Mouse (Mus musculus): ENCODE data around the gene Tcp10b. TPM values are rescaled to one million over a fixed set of nuclear protein-coding genes. Genes with fewer than 3 reads are reported as not detected.
"Not testable (repeated sequence)": the region's sequence is repeated elsewhere in the genome, so short reads cannot be mapped to it uniquely, and the experiment has no call there.

The Tcp10b gene
- polyA plus RNA-seq (2015; fragmentation: Nextera tagmentation; extraction: Ambion mirVana): not detected in 2 replicates

DNA sequence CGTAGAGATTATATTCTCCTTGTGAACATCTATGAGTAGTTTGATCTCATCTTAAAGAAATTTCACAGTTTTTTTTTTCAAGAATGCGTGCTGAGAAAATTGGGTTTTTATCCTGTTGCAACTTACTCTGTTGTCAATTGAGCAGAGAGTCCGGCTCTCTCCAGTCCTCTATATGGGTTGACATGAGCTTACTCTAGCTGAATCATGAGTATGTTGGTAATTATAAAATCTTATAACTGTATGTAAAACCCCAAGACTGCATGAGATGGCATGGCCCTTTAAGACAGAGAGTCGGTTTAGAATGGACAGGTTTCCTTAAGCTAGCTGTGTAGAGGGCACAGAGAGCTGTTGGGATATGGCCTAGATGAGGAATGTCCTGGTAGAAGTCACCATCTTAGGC is at the start of gene Tcp10b:
TSS of gene Tcp10b (plus strand) at position 301 of the 400 bp plus-strand sequence.
- not testable (repeated sequence) for DNase-seq; ATAC-seq; H3K4me1 ChIP-seq (ENCODE audit: insufficient read depth); H3K27ac ChIP-seq (ENCODE audit: low read depth); H3K36me3 ChIP-seq (replicated peaks; ENCODE audit: insufficient read depth, low read length); H3K4me3 ChIP-seq (ENCODE audit: low read depth, low read length); H3K4me2 ChIP-seq (ENCODE audit: low read depth, low read length); H3K9me3 ChIP-seq (ENCODE audit: low read length); H3K27me3 ChIP-seq (ENCODE audit: insufficient read depth, low read length); H3K9ac ChIP-seq (replicated peaks)
- 68% methylated on average over 3 of the region's 4 CpGs for WGBS (ENCODE audit: insufficient replicate concordance)

DNA sequence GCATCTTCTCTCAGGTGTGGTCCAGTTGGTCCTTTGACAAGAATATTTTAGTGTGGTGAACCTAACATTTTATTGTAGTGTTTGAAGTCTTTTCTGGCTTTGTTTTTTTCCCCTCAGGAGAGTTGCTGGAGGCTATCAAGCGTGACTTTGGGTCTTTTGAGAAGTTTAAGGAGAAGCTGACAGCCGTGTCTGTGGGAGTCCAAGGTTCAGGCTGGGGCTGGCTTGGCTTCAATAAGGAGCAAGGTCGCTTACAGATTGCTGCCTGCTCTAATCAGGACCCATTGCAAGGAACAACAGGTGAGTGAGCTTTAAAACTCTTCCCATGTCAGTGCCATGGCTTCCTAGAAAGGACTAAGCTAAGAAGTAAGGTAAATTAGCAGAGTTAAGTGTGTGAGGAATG is 47.6 kb upstream of the Tcp10b start:
- Histone ChIP-seq H3K27ac (ENCODE audit: low read depth) (no peak overlapping the region), H3K4me2 (ENCODE audit: low read depth, low read length) (no peak overlapping the region), H3K4me1 (ENCODE audit: insufficient read depth) (peaks cover 10% of the 10 kb centered on the region), H3K4me3 (ENCODE audit: low read depth, low read length) (no peak overlapping the region), H3K9me3 (ENCODE audit: low read length) (no peaks in the 10 kb centered on the region), H3K36me3 (replicated peaks; ENCODE audit: insufficient read depth, low read length) (peaks cover 43% of the 10 kb centered on the region), H3K27me3 (ENCODE audit: insufficient read depth, low read length) (no peaks in the 10 kb centered on the region), H3K9ac (replicated peaks) (no peak overlapping the region)
- DNase-seq: no peak
- TF ChIP-seq EP300 (IDR thresholded peaks at IDR 0.05; ENCODE audit: low read depth) (no peak), CTCF (IDR thresholded peaks at IDR 0.05; ENCODE audit: low read depth) (no peak)
- ATAC-seq: no peak
- 77% methylated on average over 3 of the region's 3 CpGs for WGBS (ENCODE audit: insufficient replicate concordance)

DNA sequence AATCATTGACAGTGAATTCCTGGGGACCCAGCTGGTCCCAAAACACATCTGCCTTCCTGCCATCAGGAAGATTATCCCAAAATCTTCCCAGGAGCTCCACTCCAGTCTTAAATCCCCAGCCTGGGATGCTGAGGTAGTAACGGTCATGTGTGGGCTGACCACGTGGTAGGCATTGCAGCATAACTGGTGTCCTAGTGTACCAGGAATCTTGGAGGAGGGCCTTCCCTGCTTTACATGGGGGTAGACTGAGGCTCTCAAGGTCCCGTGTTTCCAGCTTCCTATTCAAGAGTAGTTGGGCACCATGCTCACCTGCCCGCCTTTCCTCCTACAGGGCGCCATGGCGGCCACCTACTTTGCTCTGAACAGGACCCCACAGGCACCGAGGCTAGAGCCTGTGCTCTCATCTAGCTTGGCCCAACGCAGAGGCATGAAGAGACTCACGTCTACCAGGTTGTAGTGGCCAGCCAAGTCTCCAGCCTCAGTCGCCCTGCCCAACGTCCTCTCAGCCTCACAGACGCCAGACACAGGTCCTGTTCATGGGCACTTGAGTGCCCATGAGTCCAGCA is 24.2 kb upstream of the Tcp10b start:
- H3K27me3 ChIP-seq (ENCODE audit: insufficient read depth, low read length); H3K27ac ChIP-seq (ENCODE audit: low read depth); H3K9ac ChIP-seq (replicated peaks); H3K4me2 ChIP-seq (ENCODE audit: low read depth, low read length); H3K36me3 ChIP-seq (replicated peaks; ENCODE audit: insufficient read depth, low read length); ATAC-seq; H3K9me3 ChIP-seq (ENCODE audit: low read length); H3K4me3 ChIP-seq (ENCODE audit: low read depth, low read length); DNase-seq; H3K4me1 ChIP-seq (ENCODE audit: insufficient read depth): not testable (repeated sequence)
- 74% methylated on average over 3 of the region's 12 CpGs for WGBS (ENCODE audit: insufficient replicate concordance)

DNA sequence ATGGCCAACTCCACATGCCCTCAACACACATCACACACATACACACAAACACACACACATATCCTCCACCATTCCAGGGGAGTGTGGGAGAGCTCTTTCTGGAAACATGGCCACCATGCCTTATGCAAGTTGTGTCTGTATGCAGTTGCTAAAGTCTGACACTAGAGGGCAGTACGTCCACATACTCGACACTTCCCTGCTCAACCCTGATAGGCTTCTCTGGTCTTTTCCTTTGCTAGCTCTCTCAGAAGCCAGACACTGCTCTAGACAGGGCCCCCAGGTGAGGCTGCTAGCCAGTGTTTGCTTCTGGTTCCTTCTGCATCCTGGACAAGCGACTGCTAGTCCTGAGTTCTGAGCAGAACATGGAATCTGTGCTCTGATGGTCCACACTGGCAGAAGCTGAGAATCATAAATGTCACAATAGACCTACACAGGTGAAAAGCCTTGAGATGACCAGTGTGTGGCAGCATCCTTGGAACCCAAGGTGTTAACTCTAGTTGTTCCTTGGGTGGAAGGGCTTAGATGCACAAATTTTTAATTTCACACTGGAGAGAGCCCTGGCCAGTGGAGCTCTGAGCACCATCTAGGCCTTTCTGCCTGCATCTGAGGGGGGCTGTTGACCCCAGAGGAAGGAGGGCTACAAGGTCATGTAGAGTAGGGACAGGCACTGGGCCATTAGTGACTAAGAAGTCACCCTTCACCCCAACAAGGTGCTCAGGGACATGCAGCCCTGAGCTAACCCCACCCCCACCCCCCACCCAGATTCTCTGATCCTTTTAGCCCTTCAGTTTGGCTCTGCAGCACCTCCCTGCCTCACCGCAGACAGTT is 16.8 kb upstream of the Tcp10b start:
- 7% methylated on average over 3 of the region's 4 CpGs for WGBS (ENCODE audit: insufficient replicate concordance)
- H3K4me3 ChIP-seq (ENCODE audit: low read depth, low read length); H3K4me2 ChIP-seq (ENCODE audit: low read depth, low read length); H3K27me3 ChIP-seq (ENCODE audit: insufficient read depth, low read length); H3K9ac ChIP-seq (replicated peaks); H3K36me3 ChIP-seq (replicated peaks; ENCODE audit: insufficient read depth, low read length); H3K9me3 ChIP-seq (ENCODE audit: low read length); H3K4me1 ChIP-seq (ENCODE audit: insufficient read depth); H3K27ac ChIP-seq (ENCODE audit: low read depth): not testable (repeated sequence)
- ATAC-seq (peak; percentile 59; the same call in 1 of the 2 replicates), DNase-seq (peak; percentile 33)
- TF ChIP-seq CTCF (IDR thresholded peaks at IDR 0.05; ENCODE audit: low read depth): peak; percentile 70

DNA sequence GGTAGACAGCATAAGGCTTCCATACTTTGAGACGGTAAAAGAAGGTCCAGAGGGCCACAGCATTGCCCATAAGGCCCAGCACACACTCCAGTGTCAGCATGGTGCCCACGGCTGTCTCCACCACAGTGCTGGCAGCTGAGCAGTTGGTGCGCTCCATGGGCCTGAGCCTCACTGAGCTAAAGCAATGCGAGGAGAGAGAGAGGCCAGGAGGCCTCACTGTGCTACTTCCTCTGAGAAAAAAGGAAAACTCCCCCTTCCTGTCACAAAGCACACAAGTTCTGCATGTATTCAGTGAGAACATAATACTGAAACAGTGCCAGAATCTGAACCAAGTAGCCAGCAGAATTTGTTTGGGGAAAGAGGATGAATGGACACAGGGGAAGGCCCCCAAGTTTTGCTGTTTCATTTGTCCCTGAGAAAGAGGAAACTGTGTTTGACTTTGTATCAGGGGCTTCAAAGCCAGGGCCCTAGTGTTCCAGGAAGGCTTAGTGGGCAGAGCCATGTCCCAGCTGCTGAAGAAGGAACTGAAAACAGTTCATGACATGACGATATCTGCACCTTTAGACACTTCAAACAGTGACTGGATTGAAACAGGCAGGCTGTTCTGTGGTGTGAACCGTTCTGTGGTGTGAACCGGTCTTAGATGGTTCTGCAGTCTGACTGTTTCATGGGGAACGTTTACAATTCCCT is 8.6 kb upstream of the Tcp10b start, which contains the start of gene Gpr31b:
TSS of gene Gpr31b (minus strand) at position 173 of the 690 bp plus-strand sequence.
- not testable (repeated sequence) for H3K4me3 ChIP-seq (ENCODE audit: low read depth, low read length); H3K27ac ChIP-seq (ENCODE audit: low read depth); H3K9ac ChIP-seq (replicated peaks); H3K4me1 ChIP-seq (ENCODE audit: insufficient read depth); DNase-seq; H3K27me3 ChIP-seq (ENCODE audit: insufficient read depth, low read length); H3K36me3 ChIP-seq (replicated peaks; ENCODE audit: insufficient read depth, low read length); H3K9me3 ChIP-seq (ENCODE audit: low read length); H3K4me2 ChIP-seq (ENCODE audit: low read depth, low read length)
- ATAC-seq: peak; percentile 40; the same call in 1 of the 2 replicates
- WGBS (ENCODE audit: insufficient replicate concordance): no CpG with 5 or more reads among the region's 8 CpGs

DNA sequence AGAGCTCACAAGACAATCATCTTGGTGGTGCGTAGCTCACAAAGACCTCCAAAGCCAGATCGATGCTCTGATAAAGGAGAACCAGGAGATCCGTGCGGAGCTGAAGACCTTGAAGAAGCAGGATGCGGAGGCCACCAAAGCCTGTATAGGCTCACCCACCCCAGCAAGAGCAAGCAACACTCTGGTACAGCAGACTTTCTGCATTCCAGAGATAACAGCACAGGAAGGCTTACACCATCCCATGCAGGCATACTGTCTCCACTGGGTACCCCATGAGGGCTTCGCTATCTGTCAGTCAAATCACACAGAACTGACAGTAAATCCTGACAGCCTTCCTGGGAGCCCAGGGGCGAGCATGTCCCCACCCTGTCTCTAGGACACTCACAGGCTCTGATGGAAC is 2.0 kb downstream of the Tcp10b start:
- H3K36me3 ChIP-seq (replicated peaks; ENCODE audit: insufficient read depth, low read length); H3K27ac ChIP-seq (ENCODE audit: low read depth); H3K4me3 ChIP-seq (ENCODE audit: low read depth, low read length); H3K27me3 ChIP-seq (ENCODE audit: insufficient read depth, low read length); H3K9ac ChIP-seq (replicated peaks); DNase-seq; ATAC-seq; H3K9me3 ChIP-seq (ENCODE audit: low read length); H3K4me1 ChIP-seq (ENCODE audit: insufficient read depth); H3K4me2 ChIP-seq (ENCODE audit: low read depth, low read length): not testable (repeated sequence)
- WGBS (ENCODE audit: insufficient replicate concordance): 63% methylated on average over 4 of the region's 7 CpGs

DNA sequence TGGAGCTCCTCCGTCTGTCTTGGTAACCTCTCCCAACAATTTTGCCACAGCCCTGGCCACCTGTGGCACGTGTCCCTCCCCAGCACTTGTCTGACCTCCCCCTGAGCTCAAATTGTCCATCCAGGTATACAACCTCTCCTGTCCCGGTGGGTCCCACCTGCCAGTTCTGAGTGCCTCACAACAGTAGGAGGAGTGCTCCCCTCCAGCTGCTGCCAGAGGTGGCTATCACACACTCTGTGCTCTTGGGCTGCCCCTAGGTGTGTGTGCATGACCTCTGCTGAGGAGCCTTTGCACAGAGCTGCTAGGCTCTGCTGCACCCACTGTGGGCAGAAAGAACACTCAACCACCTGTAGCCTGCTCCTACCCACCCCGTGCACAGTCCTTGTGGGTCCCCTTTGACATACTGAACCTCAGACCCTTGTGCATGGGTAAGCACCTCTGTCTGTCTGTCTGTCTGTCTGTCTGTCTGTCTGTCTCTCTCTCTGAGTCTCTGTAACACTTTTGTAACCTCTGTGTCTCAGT is 7.0 kb downstream of the Tcp10b start:
- H3K27me3 ChIP-seq (ENCODE audit: insufficient read depth, low read length); H3K9ac ChIP-seq (replicated peaks); H3K4me1 ChIP-seq (ENCODE audit: insufficient read depth); H3K4me3 ChIP-seq (ENCODE audit: low read depth, low read length); H3K36me3 ChIP-seq (replicated peaks; ENCODE audit: insufficient read depth, low read length); ATAC-seq; H3K4me2 ChIP-seq (ENCODE audit: low read depth, low read length); H3K9me3 ChIP-seq (ENCODE audit: low read length); H3K27ac ChIP-seq (ENCODE audit: low read depth); DNase-seq: not testable (repeated sequence)
- 91% methylated on average over 1 of the region's 4 CpGs for WGBS (ENCODE audit: insufficient replicate concordance)

DNA sequence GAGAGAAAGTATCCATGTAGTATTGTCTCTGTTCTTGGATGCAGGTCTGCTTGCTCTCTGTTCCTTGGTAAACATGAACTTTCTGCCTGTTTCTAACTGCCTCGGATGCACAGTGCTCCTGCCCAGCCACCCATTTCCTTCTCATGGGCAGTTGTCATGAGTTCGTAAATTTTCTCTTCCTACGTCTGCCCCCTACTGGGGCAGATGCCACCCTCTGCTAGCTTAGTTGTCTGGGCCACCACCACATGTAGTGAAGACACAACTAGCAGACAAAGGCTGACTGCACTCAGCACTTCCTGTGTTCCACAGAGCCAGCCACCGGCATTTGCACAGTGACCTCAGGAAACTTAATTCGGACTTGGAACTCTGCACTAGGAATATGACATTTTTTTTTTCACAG is 8.3 kb downstream of the Tcp10b start:
- not testable (repeated sequence) for H3K9me3 ChIP-seq (ENCODE audit: low read length); DNase-seq; H3K36me3 ChIP-seq (replicated peaks; ENCODE audit: insufficient read depth, low read length); H3K9ac ChIP-seq (replicated peaks); ATAC-seq; H3K27me3 ChIP-seq (ENCODE audit: insufficient read depth, low read length); H3K4me2 ChIP-seq (ENCODE audit: low read depth, low read length); H3K4me3 ChIP-seq (ENCODE audit: low read depth, low read length); H3K4me1 ChIP-seq (ENCODE audit: insufficient read depth); H3K27ac ChIP-seq (ENCODE audit: low read depth)
- 30% methylated on average over 3 of the region's 5 CpGs for WGBS (ENCODE audit: insufficient replicate concordance)

DNA sequence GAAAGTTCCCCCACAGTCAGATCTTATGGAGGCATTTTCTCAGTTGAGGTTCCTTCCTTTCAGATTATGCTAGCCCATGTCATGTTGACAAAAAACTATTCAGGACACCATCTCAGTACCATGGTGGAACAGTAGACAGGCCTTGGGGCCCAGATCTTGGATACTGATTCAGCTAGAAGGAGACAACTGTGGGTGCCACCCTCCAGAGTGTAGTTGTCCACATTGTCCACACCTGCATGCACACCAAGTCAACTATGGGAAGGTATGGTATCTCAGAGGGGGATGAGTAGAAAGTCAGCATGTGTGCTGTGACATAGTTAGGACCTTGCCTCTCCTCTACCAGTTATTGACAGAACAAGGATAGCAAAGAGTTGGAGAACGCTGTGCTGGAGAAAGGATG is 30.6 kb downstream of the Tcp10b start:
- H3K36me3 ChIP-seq (replicated peaks; ENCODE audit: insufficient read depth, low read length); H3K9ac ChIP-seq (replicated peaks); H3K4me3 ChIP-seq (ENCODE audit: low read depth, low read length); H3K9me3 ChIP-seq (ENCODE audit: low read length); H3K4me1 ChIP-seq (ENCODE audit: insufficient read depth); H3K27ac ChIP-seq (ENCODE audit: low read depth); ATAC-seq; H3K27me3 ChIP-seq (ENCODE audit: insufficient read depth, low read length); H3K4me2 ChIP-seq (ENCODE audit: low read depth, low read length); DNase-seq: not testable (repeated sequence)
- no CpG with 5 or more reads among the region's 1 CpGs for WGBS (ENCODE audit: insufficient replicate concordance)
